Mouse (Mus musculus) hindbrain, embryonic 12.5 days (tissue): Measurements from ENCODE around the gene Csnk1g1. TPM values are rescaled to one million over a fixed set of nuclear protein-coding genes. Genes with fewer than 3 reads are reported as not detected.

Experiments used
- ATAC-seq: fragments of 200-750 bp; cut with Nextera tagmentation; 2 replicates; pipeline ENCODE4 v1.8.0; 2017; ENCODE audit warnings: moderate TSS enrichment; ENCODE audit not compliant: low FRiP score
- H3K27ac ChIP-seq: fragments of 300-500 bp; sonication (generic); 2 replicates; pipeline ENCODE4 v1.5.1; 2016; ENCODE audit warnings: mild to moderate bottlenecking
- H3K27me3 ChIP-seq: fragments of 300-500 bp; sonication (generic); 2 replicates; pipeline ENCODE4 v1.6.1; 2016; ENCODE audit warnings: mild to moderate bottlenecking
- H3K36me3 ChIP-seq: fragments of 300-500 bp; sonication (generic); 2 replicates; pipeline ENCODE4 v1.6.1; 2016; ENCODE audit warnings: mild to moderate bottlenecking
- H3K4me1 ChIP-seq: fragments of 300-500 bp; sonication (generic); 2 replicates; pipeline ENCODE4 v1.6.1; 2016
- H3K4me2 ChIP-seq: fragments of 300-500 bp; sonication (generic); replicated peaks from 2 replicates; pipeline ENCODE4 v1.6.1; 2016; ENCODE audit warnings: mild to moderate bottlenecking
- H3K4me3 ChIP-seq: fragments of 300-500 bp; sonication (generic); 2 replicates; pipeline ENCODE4 v1.5.1; 2016; ENCODE audit warnings: mild to moderate bottlenecking
- H3K9ac ChIP-seq: fragments of 300-500 bp; sonication (generic); 2 replicates; pipeline ENCODE4 v1.6.1; 2016; ENCODE audit warnings: mild to moderate bottlenecking, moderate library complexity
- H3K9me3 ChIP-seq: fragments of 300-500 bp; sonication (generic); replicated peaks from 2 replicates; pipeline ENCODE4 v1.6.1; 2016; ENCODE audit warnings: mild to moderate bottlenecking
- WGBS: fragments of 180-500 bp; shearing (Covaris S2); methylation state at CpG from one replicate; pipeline ENCODE4 v1.1.7; 2016; 5-methylcytosine and 5-hydroxymethylcytosine counted together
- polyA plus RNA-seq: library from polyadenylated mRNA; unstranded; fragments of >200 nt; fragmentation: Nextera tagmentation; extraction: Ambion mirVana; gene quantifications from 2 replicates; pipeline ENCODE4 v1.2.1, GENCODE M21; 2016

Csnk1g1 gene
- polyA plus RNA-seq, 1 experiment from 2014 or later: 24.8 TPM

- Histone ChIP-seq H3K4me2 (no peak overlapping the region), H3K27me3 (no peaks in the 10 kb centered on the region), H3K9me3 (no peaks in the 10 kb centered on the region), H3K27ac (no peak overlapping the region), H3K36me3 (peaks cover 22% of the 10 kb centered on the region; the same call in 1 of the 2 replicates), H3K9ac (no peak overlapping the region), H3K4me3 (no peak overlapping the region), H3K4me1 (no peaks in the 10 kb centered on the region)
- no peak for ATAC-seq
Observed at GRCm38 (mm10) chr9:66020601-66021000, 111.9 kb downstream of the Csnk1g1 start.

DNA sequence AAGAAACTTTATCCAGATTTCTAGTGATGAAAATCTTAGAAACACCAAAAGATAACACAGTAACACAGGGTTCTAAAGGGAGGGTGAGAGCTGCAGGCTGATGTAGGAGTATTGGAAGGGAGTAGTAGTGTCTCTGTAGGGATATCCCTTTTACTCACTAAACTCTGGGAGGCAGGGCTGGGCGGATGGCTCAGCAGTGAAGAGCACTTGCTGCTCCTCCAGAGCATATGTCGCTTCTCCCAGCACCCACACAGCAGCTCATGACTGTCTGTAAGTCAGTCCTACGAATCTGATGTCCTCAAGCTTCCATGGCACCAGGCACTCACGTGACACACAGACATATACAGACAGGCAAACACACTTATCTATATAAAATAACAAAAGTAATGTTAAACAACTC lies 129.4 kb downstream of the Csnk1g1 start:
- WGBS: 95% methylated on average over 4 of the region's 4 CpGs
- H3K27me3 ChIP-seq: no peaks in the 10 kb centered on the region
- H3K4me3 ChIP-seq: no peak overlapping the region
- H3K27ac ChIP-seq: no peak overlapping the region
- no peaks in the 10 kb centered on the region for H3K4me1 ChIP-seq
- no peaks in the 10 kb centered on the region for H3K9me3 ChIP-seq
- H3K9ac ChIP-seq: no peak overlapping the region
- no peak for ATAC-seq
- H3K36me3 ChIP-seq: peaks cover 39% of the 10 kb centered on the region
- no peak overlapping the region for H3K4me2 ChIP-seq

- Histone ChIP-seq H3K27me3 (no peaks in the 10 kb centered on the region), H3K9me3 (no peaks in the 10 kb centered on the region), H3K27ac (no peak overlapping the region), H3K4me1 (no peaks in the 10 kb centered on the region), H3K4me2 (no peak overlapping the region), H3K4me3 (no peak overlapping the region), H3K36me3 (peaks cover 36% of the 10 kb centered on the region), H3K9ac (no peak overlapping the region)
- 95% methylated on average over 4 of the region's 4 CpGs for WGBS
- no peak for ATAC-seq
Observed at GRCm38 (mm10) chr9:66038581-66038980, 129.9 kb downstream of the Csnk1g1 start.

- no peak overlapping the region for H3K9ac ChIP-seq
- H3K36me3 ChIP-seq: peaks cover 29% of the 10 kb centered on the region
- no peak overlapping the region for H3K27ac ChIP-seq
- ATAC-seq: no peak
- no peaks in the 10 kb centered on the region for H3K9me3 ChIP-seq
- H3K4me2 ChIP-seq: no peak overlapping the region
- 80% methylated on average over 4 of the region's 4 CpGs for WGBS
- no peak overlapping the region for H3K4me3 ChIP-seq
- H3K27me3 ChIP-seq: no peaks in the 10 kb centered on the region
- no peaks in the 10 kb centered on the region for H3K4me1 ChIP-seq
Observed at GRCm38 (mm10) chr9:66039290-66039689, 130.6 kb downstream of the Csnk1g1 start.

DNA sequence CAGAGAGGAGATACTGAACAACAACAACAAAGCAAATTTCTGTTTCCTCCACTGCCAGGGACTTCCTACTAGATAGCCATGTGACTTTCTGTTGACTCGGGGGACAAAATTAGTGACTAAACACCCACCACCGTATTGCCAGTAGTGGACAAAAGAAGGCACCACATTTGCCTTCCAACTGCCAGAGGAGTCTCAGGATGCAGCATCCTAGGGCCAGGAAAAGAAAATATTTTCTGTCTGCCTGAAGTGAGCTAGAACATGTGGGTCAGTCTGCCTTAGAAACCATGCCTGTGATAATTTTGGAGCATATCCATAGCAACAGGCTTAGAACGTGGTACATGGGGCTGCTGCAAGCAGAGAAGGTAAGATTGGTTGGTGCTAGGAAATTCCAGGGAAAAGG lies 132.1 kb downstream of the Csnk1g1 start:
- H3K27ac ChIP-seq: no peak overlapping the region
- no peak overlapping the region for H3K4me3 ChIP-seq
- ATAC-seq: no peak
- no peak overlapping the region for H3K4me2 ChIP-seq
- no peaks in the 10 kb centered on the region for H3K4me1 ChIP-seq
- H3K36me3 ChIP-seq: peaks cover 29% of the 10 kb centered on the region
- no peaks in the 10 kb centered on the region for H3K9me3 ChIP-seq
- no peak overlapping the region for H3K9ac ChIP-seq
- 95% methylated on average over 3 of the region's 3 CpGs for WGBS
- no peaks in the 10 kb centered on the region for H3K27me3 ChIP-seq

DNA sequence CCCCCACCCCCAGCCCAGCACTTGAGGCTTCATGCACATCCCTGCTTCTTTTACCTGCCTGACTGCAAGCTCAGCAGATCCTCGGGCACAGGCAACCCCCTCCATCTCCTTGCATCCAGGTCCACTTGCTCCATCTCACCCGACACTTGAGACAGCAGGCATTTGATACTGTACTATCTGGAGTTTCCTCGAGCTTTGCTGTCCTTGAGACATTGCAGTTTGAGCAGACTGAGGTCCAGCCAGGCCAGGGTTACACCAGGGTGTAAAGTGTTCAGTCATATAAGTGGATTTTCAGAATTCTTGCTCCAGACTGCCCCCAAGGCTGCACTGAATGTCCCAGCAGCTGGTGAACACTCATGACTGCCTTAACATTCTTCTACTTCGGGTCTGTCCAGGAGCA lies 133.6 kb downstream of the Csnk1g1 start:
- Histone ChIP-seq H3K4me2 (no peak overlapping the region), H3K36me3 (peaks cover 29% of the 10 kb centered on the region), H3K9me3 (no peaks in the 10 kb centered on the region), H3K4me1 (no peaks in the 10 kb centered on the region), H3K27ac (no peak overlapping the region), H3K27me3 (no peaks in the 10 kb centered on the region), H3K9ac (no peak overlapping the region), H3K4me3 (no peak overlapping the region)
- ATAC-seq: no peak
- WGBS: 91% methylated on average over 4 of the region's 4 CpGs

- no peak overlapping the region for H3K27ac ChIP-seq
- ATAC-seq: no peak
- H3K9ac ChIP-seq: no peak overlapping the region
- no peak overlapping the region for H3K4me2 ChIP-seq
- WGBS: 97% methylated on average over 3 of the region's 3 CpGs
- no peaks in the 10 kb centered on the region for H3K4me1 ChIP-seq
- peaks cover 29% of the 10 kb centered on the region for H3K36me3 ChIP-seq
- no peaks in the 10 kb centered on the region for H3K27me3 ChIP-seq
- no peaks in the 10 kb centered on the region for H3K9me3 ChIP-seq
- H3K4me3 ChIP-seq: no peak overlapping the region
Observed at GRCm38 (mm10) chr9:66043241-66043640, 134.5 kb downstream of the Csnk1g1 start.

DNA sequence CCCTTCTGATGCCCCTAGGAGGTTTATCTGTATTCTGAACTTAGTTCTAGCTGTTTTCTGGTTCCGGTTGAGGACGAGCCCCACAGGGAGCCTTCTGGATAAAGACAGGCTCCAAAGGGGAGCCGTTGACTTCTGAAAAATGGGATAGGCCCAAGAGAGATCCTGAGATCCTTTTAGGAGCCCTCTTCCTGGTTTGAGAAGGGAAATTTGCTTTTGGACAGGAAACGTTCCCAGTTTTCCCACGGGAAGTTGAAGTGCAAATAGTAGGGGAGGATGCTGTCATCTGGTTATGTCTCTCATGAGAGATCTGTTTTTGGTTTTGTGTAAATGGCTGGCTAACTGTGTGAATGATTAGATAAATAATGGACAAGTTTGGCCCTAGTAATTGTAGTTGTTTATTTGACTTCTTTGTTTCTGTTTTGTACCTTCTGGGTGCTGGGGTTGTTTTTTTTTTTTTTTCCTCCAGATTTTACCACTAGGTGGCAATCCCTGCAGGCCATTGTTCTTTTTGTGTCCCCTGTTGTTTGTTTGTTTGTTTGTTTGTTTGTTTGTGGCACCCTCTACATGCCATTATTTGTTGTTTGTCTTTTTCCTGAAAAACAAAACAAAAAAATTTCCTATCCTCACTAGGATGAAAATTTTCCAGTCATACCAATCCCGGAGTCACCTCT lies 141.3 kb downstream of the Csnk1g1 start:
- ATAC-seq: no peak
- peaks cover 4% of the 10 kb centered on the region; the same call in 1 of the 2 replicates for H3K9me3 ChIP-seq
- no peaks in the 10 kb centered on the region for H3K36me3 ChIP-seq
- no peak overlapping the region for H3K4me2 ChIP-seq
- no peaks in the 10 kb centered on the region for H3K4me1 ChIP-seq
- H3K9ac ChIP-seq: no peak overlapping the region
- no peaks in the 10 kb centered on the region for H3K27me3 ChIP-seq
- WGBS: 69% methylated on average over 6 of the region's 6 CpGs
- H3K27ac ChIP-seq: no peak overlapping the region
- no peak overlapping the region for H3K4me3 ChIP-seq

GRCm38 (mm10) chr9:66051493-66051892 lies 142.8 kb downstream of the Csnk1g1 start:
- no peak overlapping the region for H3K27ac ChIP-seq
- no peak for ATAC-seq
- no peak overlapping the region for H3K4me3 ChIP-seq
- H3K9me3 ChIP-seq: peaks cover 4% of the 10 kb centered on the region; the same call in 1 of the 2 replicates
- H3K36me3 ChIP-seq: no peaks in the 10 kb centered on the region
- no peak overlapping the region for H3K9ac ChIP-seq
- no peak overlapping the region for H3K4me2 ChIP-seq
- WGBS: 80% methylated on average over 4 of the region's 4 CpGs
- H3K4me1 ChIP-seq: no peaks in the 10 kb centered on the region
- no peaks in the 10 kb centered on the region for H3K27me3 ChIP-seq

DNA sequence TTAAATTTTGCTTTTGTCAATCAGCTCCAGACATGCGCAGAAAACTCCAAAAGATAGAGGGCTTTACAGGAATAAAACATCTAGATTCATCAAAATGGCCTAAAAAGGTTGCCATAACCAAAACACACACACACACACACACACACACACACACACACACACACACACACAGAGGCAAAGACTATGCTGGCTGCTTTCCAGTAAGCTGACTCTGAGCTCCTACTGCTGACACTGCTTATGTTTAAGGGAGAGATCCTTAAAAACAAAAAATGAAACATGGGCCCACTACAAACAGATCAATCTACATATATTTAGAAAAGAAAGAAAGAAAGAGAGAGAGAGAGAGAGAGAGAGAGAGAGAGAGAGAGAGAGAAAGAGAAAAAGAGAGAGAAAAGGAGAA lies 144.0 kb downstream of the Csnk1g1 start:
- Histone ChIP-seq H3K9ac (no peak overlapping the region), H3K36me3 (no peaks in the 10 kb centered on the region), H3K27ac (no peak overlapping the region), H3K4me1 (no peaks in the 10 kb centered on the region), H3K4me3 (no peak overlapping the region), H3K9me3 (peaks cover 4% of the 10 kb centered on the region; the same call in 1 of the 2 replicates), H3K4me2 (no peak overlapping the region), H3K27me3 (no peaks in the 10 kb centered on the region)
- ATAC-seq: no peak
- WGBS: 100% methylated on average over 1 of the region's 1 CpGs

GRCm38 (mm10) chr9:66053620-66054019 lies 144.9 kb downstream of the Csnk1g1 start:
- Histone ChIP-seq H3K27me3 (no peaks in the 10 kb centered on the region), H3K4me3 (no peak overlapping the region), H3K9ac (no peak overlapping the region), H3K27ac (no peak overlapping the region), H3K4me1 (no peaks in the 10 kb centered on the region), H3K36me3 (no peaks in the 10 kb centered on the region), H3K4me2 (no peak overlapping the region), H3K9me3 (peaks cover 4% of the 10 kb centered on the region; the same call in 1 of the 2 replicates)
- 24% methylated on average over 1 of the region's 1 CpGs for WGBS
- no peak for ATAC-seq

DNA sequence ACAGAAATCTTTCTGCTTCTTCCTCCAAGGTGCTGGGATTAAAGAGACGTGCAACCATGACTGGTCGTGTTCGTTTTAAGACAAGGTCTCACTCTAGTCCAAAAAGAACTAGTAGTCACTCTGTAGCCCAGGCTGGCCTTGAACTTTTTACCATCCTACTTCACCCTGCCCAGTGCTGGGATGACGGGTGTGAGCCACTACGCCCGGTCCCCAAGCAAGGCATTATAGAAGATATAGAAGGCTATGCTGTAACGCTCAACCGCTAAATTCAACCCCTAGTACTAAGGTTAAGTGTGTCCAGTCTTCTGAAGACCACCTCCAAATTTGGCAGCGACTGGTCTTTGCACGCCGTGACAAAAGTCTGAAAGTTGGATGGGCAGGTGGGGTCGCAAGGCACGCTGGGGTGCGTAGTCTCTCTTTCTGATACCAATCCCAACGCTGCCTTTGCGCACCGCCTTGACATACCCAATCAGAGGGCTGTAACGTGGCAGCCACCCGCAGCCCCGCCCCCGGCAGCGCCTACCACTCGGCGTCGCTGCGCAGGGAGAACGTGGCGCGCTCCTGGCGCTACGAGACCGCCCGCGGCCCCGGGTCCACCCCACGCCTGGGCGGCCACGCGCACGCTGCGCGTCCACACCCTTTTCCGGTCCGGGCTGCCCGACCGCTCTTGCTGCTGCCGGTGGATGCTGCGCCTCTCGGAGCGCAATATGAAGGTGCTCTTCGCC lies 151.0 kb downstream of the Csnk1g1 start, which contains the start of gene Ppib:
Gene Ppib, plus strand, starts transcription at position 640 of the 725 bp plus-strand sequence.
- ATAC-seq: peak; percentile 96

GRCm38 (mm10) chr9:66060308-66060647 lies 151.6 kb downstream of the Csnk1g1 start:
- peaks cover 17% of the 10 kb centered on the region for H3K4me1 ChIP-seq
- 0% methylated on average over 20 of the region's 20 CpGs for WGBS
- H3K4me3 ChIP-seq: peak overlapping the region; percentile 78

More for the DNA sequence above, 151.0 kb downstream of the Csnk1g1 start, which contains the start of gene Ppib:
- Histone ChIP-seq H3K9me3 (no peaks in the 10 kb centered on the region), H3K36me3 (peaks cover 22% of the 10 kb centered on the region), H3K4me2 (peak within 1 kb of the TSS; percentile 75), H3K27me3 (no peaks in the 10 kb centered on the region), H3K4me1 (peaks cover 17% of the 10 kb centered on the region), H3K4me3 (peak within 1 kb of the TSS; percentile 78), H3K9ac (peak within 1 kb of the TSS; percentile 90), H3K27ac (peak within 1 kb of the TSS; percentile 79)
- 1% methylated on average over 51 of the region's 51 CpGs for WGBS

More at GRCm38 (mm10) chr9:66060308-66060647, 151.6 kb downstream of the Csnk1g1 start:
- Histone ChIP-seq H3K36me3 (peaks cover 26% of the 10 kb centered on the region), H3K27me3 (no peaks in the 10 kb centered on the region), H3K9me3 (no peaks in the 10 kb centered on the region), H3K4me2 (peak overlapping the region; percentile 75), H3K9ac (peak overlapping the region; percentile 90), H3K27ac (peak overlapping the region; percentile 79)
- ATAC-seq: peak; percentile 75
